Mouse (Mus musculus): ENCODE measurements around the gene Bcas1. TPM values are rescaled to one million over a fixed set of nuclear protein-coding genes. Genes with fewer than 3 reads are reported as not detected.

Bcas1 gene
- total RNA-seq, 2 experiments from 2014 or later, result 0.89 to 2.1 TPM

DNA sequence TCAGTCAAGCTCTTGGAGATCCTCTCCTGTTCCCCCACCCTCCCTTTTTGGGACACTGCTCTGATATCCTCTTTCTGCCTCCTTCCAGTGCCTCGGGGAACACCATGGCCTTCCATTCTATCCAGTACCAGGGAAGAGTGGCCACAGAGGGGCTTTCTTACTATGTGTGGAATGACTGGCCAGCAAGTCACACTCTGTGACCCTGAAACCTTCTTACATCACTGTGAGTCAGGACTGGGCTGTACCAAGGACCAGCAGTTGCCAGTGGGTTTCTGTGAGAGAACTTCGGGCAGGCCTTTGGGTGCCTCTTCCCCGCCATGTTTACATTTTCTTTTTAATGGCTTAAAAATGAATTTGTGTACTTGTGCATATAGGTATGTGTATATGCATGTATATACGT is 75.4 kb downstream of the Bcas1 start:
- DNase-seq, result no peak
- intact Hi-C loops (cut with DNase I), result no loop called here

DNA sequence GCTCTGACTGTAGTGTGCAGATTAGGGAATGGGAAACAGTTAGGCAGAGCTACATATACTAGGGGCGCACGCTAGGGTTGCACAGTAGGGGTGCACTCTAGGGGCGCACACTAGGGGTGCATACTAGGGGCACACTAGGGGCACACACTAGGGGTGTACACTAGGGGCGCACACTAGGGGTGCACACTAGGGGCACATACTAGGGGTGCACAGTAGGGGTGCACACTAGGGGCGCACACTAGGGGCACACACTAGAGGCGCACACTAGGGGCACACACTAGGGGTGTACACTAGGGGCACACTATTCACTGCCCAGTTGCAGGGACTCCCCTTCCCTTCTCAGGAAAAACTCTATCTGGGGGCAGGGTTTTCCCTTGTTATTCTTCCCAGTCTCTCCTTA is 75.8 kb downstream of the Bcas1 start:
- no peak for DNase-seq
- intact Hi-C loops (cut with DNase I), result no loop called here

GRCm38 (mm10) chr2:170349784-170350183 is 77.9 kb downstream of the Bcas1 start:
- no peak for DNase-seq
- intact Hi-C loops (cut with DNase I), result no loop called here

GRCm38 (mm10) chr2:170349096-170349495 is 78.5 kb downstream of the Bcas1 start:
- intact Hi-C loops (cut with DNase I), result no loop called here
- DNase-seq, result no peak

GRCm38 (mm10) chr2:170347131-170347765 is 80.4 kb downstream of the Bcas1 start:
- DNase-seq, result peak in 1 of 2 experiments; percentile 45

GRCm38 (mm10) chr2:170345410-170345793 is 82.2 kb downstream of the Bcas1 start:
- intact Hi-C loops (cut with DNase I), result no loop called here
- DNase-seq, result no peak

More at GRCm38 (mm10) chr2:170347131-170347765, 80.4 kb downstream of the Bcas1 start:
- intact Hi-C loops (cut with DNase I), result loop anchor here (2.0 kb wide), 1 partner anchor 230 kb away; no protein-coding TSS in a partner anchor

DNA sequence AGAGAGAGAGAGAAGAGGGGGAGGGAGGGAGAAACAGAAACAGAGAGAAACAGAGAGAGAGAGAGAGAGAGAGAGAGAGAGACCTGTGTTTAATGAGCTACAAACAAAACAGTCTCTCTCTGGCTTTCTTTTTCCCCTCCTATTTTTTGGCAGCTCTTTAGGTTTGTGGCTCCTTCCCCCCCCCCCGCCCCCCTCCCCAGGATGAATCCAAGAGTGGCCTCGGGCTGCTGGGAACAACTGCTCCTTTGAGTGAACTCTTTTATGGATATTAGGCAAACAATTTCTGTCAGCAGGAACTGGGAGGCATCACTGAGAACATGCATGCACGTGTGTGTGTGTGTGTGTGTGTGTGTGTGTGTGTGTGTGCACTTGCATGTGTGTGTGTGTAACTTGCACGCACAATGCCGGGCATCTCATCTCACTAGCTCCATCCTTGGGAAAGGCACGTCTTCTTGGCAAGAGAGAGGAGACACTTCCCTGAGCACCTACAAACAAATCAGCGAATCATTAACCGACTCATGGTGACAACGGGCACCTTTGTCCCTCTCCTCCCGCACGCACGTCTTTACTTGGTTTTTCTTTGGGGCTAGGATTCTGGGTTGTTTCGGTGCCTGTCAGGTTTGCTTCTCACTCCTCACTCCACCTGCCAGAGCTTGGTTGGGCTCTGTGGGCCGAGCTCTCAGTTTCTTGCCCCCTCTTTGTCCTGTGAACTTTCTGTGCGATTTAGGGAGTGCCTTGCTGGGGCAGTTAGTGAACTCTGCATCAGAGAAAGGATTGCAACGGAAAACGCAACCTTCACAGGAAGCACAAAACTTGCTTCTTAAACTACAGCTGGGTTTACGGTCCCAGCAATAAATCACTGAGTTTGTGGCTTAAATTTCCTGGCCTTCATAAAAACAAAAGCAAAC is 82.9 kb downstream of the Bcas1 start:
- intact Hi-C loops (cut with DNase I), result no loop called here
- no peak for DNase-seq

DNA sequence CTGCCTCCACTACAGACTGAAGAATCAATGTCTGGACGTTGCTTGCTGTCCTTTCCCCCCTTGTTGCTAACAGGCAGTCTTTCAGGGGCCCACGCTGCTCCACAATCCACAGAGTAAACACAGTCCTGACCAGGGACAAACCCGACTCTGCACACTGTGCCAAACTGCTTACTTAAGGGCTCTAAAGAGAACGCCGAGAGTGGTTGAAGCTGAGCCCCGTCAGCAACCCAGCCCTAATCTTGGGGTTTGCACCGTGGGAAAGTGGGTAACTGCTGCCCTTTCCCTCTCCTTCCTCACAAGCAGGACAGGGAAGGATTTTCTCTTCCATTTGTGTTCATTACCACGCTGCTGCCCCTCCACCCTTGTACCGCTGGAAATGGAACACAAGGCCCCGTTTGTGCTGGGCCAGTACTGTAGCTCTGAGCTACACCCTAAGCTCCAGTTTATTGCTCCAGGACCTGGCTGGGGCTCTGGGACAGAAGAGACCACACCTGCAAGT is 83.8 kb downstream of the Bcas1 start:
- intact Hi-C loops (cut with DNase I), result no loop called here
- no peak for DNase-seq

DNA sequence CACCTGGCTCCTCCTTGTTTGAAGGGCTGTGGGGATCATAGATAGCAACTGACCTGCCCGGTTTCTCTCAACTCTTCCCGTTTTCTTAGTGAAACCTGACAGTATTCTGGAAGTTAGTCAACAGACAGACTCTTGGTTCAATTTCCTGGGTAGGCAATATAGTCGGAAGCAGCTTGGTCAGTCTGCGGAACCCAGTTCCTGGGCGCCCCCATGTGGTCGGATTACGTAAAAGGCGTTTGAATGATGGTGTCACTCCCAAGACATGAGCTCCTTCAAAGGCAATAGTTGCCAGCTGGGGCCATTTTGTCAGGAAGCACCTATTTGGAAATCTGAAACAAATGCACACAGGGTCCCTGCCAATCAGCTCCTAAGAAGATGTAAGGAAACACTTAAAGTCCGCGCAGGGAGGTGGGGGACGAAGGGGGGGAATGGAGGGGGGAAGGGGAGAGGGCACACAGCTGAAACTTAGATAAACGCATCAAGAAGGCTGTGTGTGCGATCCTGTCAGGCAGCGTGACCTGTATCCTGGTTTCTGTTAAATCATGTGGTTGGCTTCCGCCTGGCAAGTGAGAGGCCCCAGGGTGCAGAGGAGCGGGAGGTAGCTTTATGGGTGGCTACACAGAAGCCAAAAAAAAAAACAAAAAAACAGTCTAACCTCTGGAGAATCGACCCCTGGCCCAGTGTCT is 84.4 kb downstream of the Bcas1 start:
- DNase-seq, result peak; percentile 54 to 64
- intact Hi-C loops (cut with DNase I), result no loop called here

DNA sequence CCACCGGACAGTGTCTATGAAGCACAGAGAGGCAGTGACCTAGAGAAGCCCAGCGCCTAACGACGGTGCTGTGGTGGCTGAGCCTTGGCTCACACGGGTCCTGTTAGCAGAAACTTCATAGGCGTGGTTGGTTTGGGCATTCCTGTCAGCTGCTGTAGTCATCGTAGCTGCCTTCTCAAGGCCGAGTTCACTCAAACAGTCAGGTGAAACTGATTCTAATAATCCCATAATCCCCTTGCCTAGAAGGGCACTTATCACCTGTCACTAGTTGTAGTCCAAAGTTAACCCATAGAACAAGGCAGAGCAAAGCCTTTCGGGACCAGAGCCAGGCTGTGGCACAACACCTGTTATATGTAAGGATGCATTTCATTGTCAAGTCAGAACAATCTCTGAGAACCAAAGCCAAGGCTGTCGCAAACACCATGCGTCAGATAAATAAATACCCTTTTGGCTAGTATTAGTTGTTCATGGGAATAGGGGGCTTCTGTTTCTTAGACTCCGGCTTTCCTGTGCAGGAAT is 85.3 kb downstream of the Bcas1 start:
- intact Hi-C loops (cut with DNase I), result no loop called here
- no peak for DNase-seq

- no peak for DNase-seq
- intact Hi-C loops (cut with DNase I), result no loop called here
These were observed 86.5 kb downstream of the Bcas1 start for GRCm38 (mm10) chr2:170341179-170341578.

GRCm38 (mm10) chr2:170336266-170336760 is 91.3 kb downstream of the Bcas1 start:
- no peak for DNase-seq
- intact Hi-C loops (cut with DNase I), result no loop called here

DNA sequence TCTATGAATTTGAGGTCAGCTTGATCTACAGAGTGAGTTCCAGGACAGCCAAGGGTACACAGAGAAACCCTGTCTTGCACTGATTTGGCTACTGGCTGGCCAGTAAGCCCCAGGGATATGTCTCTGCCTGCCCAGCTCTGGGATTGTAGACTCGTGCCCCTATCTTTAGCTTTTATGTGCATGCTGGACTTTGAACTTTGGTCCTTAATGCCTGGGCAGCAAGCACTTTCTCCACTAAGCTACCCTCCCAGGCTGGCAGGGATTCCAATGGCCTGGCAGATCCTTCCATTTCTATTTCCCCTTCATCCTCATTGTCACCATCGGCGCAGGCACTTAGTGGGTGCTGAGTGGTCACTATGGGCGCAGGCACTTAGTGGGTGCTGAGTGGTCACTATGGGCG is 92.5 kb downstream of the Bcas1 start:
- no peak for DNase-seq
- intact Hi-C loops (cut with DNase I), result no loop called here

DNA sequence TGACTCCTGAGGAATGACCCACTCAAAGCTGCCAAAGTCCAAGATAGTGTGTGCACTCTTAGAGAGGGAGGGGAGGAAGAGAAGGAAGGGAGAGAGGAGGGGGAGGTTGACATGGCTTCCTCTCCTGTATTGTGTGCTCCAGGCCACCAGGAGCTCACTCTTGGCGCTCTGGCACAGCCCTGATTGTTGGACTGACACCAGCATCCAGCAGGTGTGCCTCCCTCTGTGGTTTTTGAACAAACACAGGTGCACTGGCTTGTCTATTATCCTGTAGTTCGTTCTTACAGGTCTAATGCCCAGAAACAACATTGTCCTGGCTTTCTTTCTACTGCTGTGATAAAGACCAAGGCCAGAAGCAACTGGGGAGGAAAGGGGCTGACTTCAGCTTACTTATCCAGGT is 95.8 kb downstream of the Bcas1 start:
- intact Hi-C loops (cut with DNase I), result no loop called here
- DNase-seq, result no peak

DNA sequence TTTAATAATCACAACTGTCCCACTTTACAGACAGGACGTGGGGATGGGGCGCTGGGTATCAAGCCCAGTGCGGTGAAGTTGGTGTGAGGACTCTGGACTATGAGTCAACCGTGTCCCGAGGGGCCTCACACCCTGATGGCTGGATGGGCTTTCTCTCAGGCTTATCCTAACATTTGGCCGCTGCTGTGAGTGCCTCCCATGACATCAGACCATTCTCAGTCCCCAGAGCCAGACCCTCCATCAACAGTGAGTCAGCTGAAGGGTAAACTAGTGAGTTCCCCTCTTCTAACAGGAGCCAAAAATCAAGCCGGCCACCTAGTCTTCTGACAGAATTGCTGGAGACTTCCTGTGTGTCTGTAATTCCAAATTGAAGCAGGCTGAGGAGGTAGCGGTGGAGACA is 97.2 kb downstream of the Bcas1 start:
- intact Hi-C loops (cut with DNase I), result no loop called here
- DNase-seq, result peak; percentile 48 to 62

DNA sequence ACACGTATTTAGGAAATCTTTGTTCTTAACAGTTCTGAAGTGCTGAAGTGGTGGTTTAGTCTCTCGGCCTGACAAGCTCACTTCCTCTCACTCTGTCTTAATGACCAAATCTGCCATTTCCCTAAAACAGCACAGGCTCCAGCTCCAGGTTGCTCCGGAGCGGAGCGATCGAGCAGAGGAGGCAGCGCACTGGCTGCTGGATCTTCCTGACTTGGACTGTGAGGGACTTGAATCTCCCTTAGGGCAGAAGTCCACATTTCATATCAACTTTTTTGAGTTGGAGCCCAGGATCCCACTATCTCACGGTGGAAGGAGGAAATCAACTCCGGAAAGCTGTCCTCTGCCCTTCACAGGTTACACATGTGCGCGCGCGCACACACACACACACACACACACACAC is 97.7 kb downstream of the Bcas1 start:
- intact Hi-C loops (cut with DNase I), result no loop called here
- DNase-seq, result no peak

- intact Hi-C loops (cut with DNase I), result no loop called here
- peak; percentile 25 to 48 for DNase-seq
These were observed 103.7 kb downstream of the Bcas1 start for GRCm38 (mm10) chr2:170323925-170324347.

DNA sequence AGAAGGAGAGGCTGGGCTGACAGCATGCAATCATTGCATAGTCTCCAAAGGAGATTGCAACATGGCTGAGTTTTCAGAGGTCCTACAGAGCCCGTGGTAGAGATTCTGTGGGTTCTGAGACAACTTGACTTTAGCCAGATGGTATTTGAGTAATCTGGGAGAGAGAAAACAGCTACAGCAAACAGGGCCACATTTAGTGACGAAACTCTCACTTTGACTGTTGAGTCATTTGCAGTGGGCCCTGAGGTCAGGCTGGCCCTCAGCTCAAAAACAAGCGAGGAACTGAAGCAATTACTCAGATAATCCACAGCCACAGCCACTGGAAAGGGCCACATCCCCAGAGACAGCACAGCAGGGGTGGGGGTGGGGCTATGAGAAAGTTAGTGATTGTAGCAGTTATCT is 105.6 kb downstream of the Bcas1 start:
- intact Hi-C loops (cut with DNase I), result no loop called here
- DNase-seq, result peak; percentile 44 to 45

DNA sequence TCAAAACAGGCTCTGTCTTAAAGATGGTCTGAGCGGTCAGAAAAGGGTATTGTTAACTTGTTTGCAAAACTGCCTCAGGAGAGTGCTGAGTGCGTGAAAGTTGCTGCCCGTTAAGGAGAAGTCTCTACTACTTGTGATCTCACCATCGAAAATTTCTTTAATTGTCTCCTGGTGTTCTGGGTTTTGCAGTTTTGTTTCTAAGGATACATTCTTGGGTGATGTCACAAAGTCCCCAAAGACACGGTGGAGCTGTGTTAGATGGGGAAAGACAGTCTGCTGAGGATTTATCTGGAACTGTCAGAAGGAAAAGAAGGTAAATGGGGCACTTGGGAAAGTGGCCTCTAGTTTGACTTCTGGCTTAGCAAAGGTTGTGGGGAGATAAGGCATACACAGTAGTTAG is 106.1 kb downstream of the Bcas1 start:
- intact Hi-C loops (cut with DNase I), result no loop called here
- no peak for DNase-seq
